Mouse (Mus musculus) frontal cortex, adult (tissue): Measurements from ENCODE around the gene Lbx1.
A peak's percentile ranks its signal among the peaks of the same experiment; 100 is the strongest.

ENCODE experiments used
- ATAC-seq: cut with Nextera tagmentation; 2 replicates; pipeline ENCODE4 v1.9.2; 2017; ENCODE audit warnings: mild to moderate bottlenecking, moderate library complexity, mixed read lengths; ENCODE audit not compliant: low TSS enrichment

Gene Lbx1

GRCm38 (mm10) chr19:45234191-45234770 is 1.3 kb downstream of the Lbx1 start:
- ATAC-seq = no peak

- ATAC-seq = no peak
Observed at GRCm38 (mm10) chr19:45233496-45234127, 2.0 kb downstream of the Lbx1 start.

- ATAC-seq = no peak
Observed at GRCm38 (mm10) chr19:45232443-45233410, 2.9 kb downstream of the Lbx1 start.

GRCm38 (mm10) chr19:45232036-45232410 is 3.6 kb downstream of the Lbx1 start:
- no peak for ATAC-seq

- ATAC-seq = no peak
Observed at GRCm38 (mm10) chr19:45231383-45232035, 4.1 kb downstream of the Lbx1 start.

GRCm38 (mm10) chr19:45230848-45231382 is 4.7 kb downstream of the Lbx1 start:
- ATAC-seq = no peak

GRCm38 (mm10) chr19:45230201-45230611 is 5.4 kb downstream of the Lbx1 start:
- ATAC-seq = no peak

GRCm38 (mm10) chr19:45229378-45230135 is 6.1 kb downstream of the Lbx1 start:
- ATAC-seq = no peak

- ATAC-seq = no peak
Observed at GRCm38 (mm10) chr19:45228781-45229180, 6.8 kb downstream of the Lbx1 start.

GRCm38 (mm10) chr19:45228097-45228496 is 7.5 kb downstream of the Lbx1 start:
- no peak for ATAC-seq

GRCm38 (mm10) chr19:45227671-45228070 is 7.9 kb downstream of the Lbx1 start:
- ATAC-seq = no peak

GRCm38 (mm10) chr19:45227049-45227448 is 8.6 kb downstream of the Lbx1 start:
- no peak for ATAC-seq

GRCm38 (mm10) chr19:45226246-45226645 is 9.4 kb downstream of the Lbx1 start:
- ATAC-seq = no peak

- ATAC-seq = no peak
Observed at GRCm38 (mm10) chr19:45225130-45225529, 10.5 kb downstream of the Lbx1 start.

GRCm38 (mm10) chr19:45224286-45224559 is 11.4 kb downstream of the Lbx1 start:
- no peak for ATAC-seq

- ATAC-seq = no peak
Observed at GRCm38 (mm10) chr19:45223413-45224285, 12.0 kb downstream of the Lbx1 start.

- ATAC-seq = no peak
Observed at GRCm38 (mm10) chr19:45222141-45222782, 13.3 kb downstream of the Lbx1 start.

GRCm38 (mm10) chr19:45221458-45221783 is 14.2 kb downstream of the Lbx1 start:
- no peak for ATAC-seq

GRCm38 (mm10) chr19:45220593-45221457 is 14.8 kb downstream of the Lbx1 start:
- peak; percentile 79 for ATAC-seq
